Mouse (Mus musculus): ENCODE data around the gene Wdr27.

GRCm38 (mm10) chr17:14935841-14936605 lies 6.9 kb downstream of the Wdr27 start:
- TF ChIP-seq CTCF (IDR thresholded peaks at IDR 0.05; ENCODE audit: borderline replicate concordance, control insufficient read depth, extremely low read depth, insufficient read depth, low read length, poor library complexity) (no peak), POLR2A (IDR thresholded peaks at IDR 0.05; ENCODE audit: control insufficient read depth, extremely low read depth, insufficient read depth, low read length, poor library complexity) (no peak)
